Mouse (Mus musculus) cerebellum, postnatal 10 days (tissue): Measurements from ENCODE around the gene Eif2b3.

ENCODE experiments used
- DNase-seq, 2 experiments: peaks; one replicate each; pipeline ENCODE4 v3.0.0; 2021; ENCODE audit warnings: mixed read lengths in 2 of 2

Gene Eif2b3

GRCm38 (mm10) chr4:117095551-117096452 lies 76.6 kb downstream of the Eif2b3 start, which contains the start of gene Ptch2:
Ptch2 (plus strand) TSS chr4:117096075.
- DNase-seq, result peak; percentile 86 to 91

DNA sequence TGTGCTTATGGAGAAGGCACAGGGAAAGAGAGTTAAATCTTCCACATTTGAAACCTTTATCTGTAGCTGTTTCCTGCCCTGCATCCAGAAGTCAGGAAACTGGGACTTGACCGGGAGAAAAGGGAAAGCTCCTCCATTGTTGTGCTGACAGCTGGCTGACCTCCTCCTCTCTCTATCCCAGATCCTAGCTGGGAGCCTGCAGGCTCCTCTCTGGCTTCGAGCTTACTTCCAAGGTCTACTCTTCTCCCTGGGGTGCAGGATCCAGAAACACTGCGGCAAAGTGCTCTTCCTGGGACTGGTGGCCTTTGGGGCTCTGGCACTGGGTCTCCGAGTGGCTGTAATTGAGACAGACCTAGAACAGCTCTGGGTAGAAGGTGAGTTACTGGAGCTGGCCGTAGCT lies 77.5 kb downstream of the Eif2b3 start:
- DNase-seq, result peak in 1 of 2 experiments; percentile 46

DNA sequence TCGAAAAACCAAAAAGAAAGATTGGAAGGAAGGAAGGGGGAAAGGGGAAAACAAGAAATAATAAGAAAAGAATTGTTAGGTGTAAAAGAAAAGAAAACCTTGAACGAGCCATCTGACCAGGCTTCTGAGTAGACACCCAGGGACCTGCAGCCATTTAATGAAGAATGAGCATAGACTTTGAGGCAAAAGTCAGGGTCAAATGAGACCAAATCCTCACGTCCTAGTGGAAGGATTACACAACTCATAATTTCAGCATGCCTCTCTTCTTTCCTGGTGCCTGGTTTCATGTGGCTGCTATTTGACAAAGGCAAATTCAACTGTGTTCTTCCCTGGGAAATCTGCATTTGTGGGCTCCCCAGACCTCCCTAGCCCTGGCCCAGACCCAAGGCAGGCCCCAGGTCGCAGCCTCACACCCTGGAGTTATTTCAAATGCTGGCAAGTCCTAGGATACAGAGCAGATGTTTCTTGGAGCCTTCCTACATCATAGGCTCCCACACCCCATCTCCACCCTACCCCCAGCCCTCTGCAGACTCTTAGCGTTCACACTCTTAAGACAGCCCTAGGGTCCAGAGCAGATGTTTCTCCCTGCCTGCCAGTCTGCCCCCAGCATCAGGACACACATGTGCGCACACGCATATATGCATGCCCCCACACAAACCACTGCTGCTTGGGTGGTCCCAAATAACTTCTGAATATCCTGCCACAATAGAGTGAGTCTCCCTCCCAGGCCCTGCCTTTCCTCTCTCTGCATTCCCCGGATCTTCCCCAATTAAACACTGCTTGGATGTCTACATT lies 79.0 kb downstream of the Eif2b3 start:
- DNase-seq, result peak in 1 of 2 experiments; percentile 34

GRCm38 (mm10) chr4:117098764-117099036 lies 79.5 kb downstream of the Eif2b3 start:
- no peak for DNase-seq

- DNase-seq, result no peak
Observed at GRCm38 (mm10) chr4:117100036-117100435, 80.8 kb downstream of the Eif2b3 start.

DNA sequence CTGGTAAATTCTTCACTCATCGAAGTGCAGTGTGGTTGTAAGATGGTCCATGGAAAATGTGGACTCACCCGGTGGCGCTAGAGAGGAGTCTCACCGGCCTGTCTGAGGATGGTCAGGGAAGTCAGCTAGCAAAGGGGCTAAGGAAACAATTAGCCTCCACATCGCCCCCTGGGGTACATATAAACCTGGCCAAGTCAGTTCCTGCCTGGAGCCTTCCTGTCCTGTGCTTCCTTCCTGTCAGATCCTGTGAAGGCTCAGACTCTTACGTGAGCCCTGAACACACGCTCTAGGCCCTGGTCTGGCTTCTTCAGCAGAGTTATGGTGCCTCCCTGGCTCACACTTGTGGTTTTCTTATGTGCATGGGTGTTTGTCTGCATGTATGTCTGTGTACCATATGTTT lies 82.0 kb downstream of the Eif2b3 start:
- peak; percentile 68 to 74 for DNase-seq

GRCm38 (mm10) chr4:117104672-117105071 lies 85.5 kb downstream of the Eif2b3 start:
- no peak for DNase-seq

GRCm38 (mm10) chr4:117105127-117105526 lies 85.9 kb downstream of the Eif2b3 start:
- DNase-seq, result peak in 1 of 2 experiments; percentile 45

DNA sequence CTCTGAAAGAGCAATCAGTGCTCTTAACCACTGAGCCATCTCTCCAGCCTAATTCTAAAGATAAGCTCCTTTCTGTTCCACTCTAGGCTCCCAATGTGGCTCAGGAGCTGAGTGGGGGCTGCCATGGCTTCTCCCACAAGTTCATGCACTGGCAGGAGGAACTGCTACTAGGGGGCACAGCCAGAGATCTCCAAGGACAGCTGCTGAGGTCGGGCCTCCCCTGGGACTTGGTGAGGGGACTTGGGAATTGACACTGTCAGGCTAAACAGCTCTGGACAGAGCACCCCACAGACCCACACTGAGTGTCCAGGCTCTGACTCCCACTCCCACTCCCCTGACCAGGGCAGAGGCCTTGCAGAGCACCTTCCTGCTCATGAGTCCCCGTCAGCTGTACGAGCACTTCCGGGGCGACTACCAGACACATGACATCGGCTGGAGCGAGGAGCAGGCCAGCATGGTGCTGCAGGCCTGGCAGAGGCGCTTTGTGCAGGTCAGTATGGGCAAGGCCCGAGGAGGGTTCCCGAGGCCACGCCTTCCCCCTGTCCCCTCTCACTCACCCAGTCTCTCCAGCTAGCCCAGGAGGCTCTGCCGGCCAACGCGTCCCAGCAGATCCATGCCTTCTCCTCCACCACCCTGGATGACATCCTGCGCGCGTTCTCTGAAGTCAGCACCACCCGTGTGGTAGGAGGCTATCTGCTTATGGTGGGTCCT lies 88.8 kb downstream of the Eif2b3 start:
- no peak for DNase-seq

GRCm38 (mm10) chr4:117108524-117108849 lies 89.3 kb downstream of the Eif2b3 start:
- DNase-seq, result no peak

- no peak for DNase-seq
Observed at GRCm38 (mm10) chr4:117109330-117109729, 90.1 kb downstream of the Eif2b3 start.

- no peak for DNase-seq
Observed at GRCm38 (mm10) chr4:117110249-117110648, 91.0 kb downstream of the Eif2b3 start.

GRCm38 (mm10) chr4:117110985-117111384 lies 91.8 kb downstream of the Eif2b3 start:
- DNase-seq, result no peak

DNA sequence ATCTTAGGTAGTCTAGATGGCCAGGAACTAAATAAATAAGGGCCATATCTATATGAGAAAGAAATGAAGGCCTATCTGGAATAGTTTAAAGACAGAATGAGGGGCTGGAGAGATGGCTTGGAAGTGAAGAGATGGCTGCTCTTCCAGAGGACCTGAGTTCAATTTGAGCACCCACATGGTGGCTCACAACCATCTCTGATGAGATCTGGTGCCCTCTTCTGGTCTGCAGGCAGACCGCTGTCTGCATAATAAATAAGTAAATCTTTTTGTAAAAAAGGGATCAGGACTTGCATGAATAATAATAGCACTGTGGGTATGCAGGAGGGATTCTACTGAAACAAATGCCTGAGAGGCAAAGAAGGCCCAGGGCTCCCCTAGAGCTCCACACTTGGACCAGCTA lies 94.0 kb downstream of the Eif2b3 start:
- DNase-seq, result no peak

DNA sequence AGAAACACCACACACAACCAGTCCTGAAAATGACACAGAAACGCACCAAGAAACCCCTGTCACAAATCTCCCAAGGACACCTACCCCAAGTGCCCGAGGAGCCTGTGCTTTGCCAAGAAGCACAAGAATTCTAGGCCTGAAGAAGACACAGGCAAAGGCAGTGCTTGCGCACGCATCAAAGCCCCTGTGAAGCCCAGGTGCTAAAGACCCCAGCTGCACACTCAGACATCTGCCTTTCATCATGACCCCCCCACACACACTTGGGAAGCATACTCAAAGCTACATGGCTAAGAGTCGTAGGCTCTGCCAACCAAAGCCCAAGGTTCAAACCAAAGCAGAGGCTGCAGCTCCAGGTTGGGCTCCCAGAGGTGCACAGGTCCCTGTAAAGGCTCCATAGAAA lies 96.4 kb downstream of the Eif2b3 start:
- peak in 1 of 2 experiments; percentile 1 for DNase-seq

GRCm38 (mm10) chr4:117117931-117118330 lies 98.7 kb downstream of the Eif2b3 start:
- DNase-seq, result no peak

DNA sequence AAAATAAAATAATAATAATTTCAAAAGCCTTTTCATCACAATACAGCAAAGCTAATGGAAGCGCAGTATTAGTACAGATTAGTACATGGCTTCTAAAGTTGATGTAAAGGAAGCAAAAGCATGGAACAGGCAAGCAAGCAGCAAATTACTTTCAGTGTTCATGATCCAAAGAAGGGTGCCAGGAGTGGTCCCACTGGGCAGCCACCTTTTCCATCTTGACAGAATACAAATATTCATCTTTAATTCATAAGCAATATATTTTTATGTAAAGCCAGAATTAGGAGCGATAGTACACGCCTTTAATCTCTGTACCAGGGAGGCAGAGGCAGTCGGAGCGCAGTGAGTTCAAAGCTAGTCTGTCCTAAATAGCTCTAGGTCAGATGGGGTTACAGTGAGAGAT lies 100.4 kb downstream of the Eif2b3 start:
- DNase-seq, result peak in 1 of 2 experiments; percentile 32

DNA sequence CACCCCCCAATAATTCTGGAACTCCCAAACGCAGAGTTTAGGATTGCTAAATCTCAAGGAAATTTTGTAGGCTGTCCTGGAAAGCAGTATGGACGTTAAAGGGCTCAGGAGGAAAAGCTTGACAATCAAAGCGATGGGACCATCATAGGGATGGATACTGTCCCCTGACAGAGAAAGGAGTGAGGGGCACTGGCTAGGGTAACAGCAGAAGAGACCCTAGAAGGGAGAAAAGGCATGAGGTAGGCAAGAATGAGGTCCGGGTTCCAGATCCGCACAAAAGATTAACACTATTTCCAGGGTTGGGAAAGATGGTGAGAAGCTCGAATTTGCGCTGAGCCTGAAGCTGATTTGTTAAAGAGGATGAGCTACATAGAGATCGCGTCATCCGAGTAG lies 100.8 kb downstream of the Eif2b3 start:
- no peak for DNase-seq

DNA sequence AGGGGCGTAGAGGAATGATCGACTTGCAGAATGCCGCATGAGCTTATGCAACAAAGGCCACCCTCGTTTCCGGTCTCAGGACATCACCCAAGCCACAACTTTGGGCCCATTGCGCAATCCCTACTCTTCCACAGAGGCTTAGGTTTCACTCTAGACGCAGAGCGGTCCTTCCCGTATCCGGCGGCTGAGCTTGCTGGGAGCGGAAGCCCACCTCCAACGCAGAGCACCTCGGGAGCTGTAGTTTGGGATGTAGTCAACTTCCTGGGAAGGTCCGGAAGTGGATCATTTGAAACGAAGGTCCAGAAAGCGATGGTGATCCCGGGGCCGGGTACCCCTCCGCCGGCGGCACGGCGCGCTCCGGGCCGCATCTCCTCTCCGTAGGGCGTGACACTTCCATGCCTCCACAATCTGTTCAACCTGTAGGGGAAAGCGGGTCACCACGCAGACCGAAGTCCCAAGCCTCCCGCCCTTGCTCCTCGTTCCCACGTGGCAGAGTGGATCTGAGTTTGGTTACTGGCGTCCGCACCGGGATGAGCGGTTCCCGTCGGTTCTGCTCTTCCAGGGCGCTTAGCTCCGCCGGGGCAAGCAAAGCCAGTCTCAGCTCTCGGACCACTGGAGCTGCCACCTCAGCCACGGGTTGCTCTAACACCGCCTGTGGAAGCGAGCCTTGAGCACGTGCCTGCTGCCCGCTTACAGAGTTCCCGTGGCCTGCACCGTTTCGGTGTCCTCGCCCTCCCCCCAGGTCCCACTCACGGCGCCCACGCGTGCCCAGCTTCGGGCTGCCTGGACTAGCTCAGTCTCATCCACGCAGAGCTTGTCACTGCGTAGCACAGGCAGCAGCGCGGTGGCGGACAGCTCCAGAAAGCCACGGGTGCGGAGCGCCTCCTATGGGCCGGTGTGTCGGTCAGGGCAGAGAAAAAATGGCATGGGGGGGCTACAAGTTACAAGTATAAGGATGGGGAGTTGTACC lies 101.5 kb downstream of the Eif2b3 start:
- DNase-seq, result peak; percentile 92 to 94

- no peak for DNase-seq
Observed at GRCm38 (mm10) chr4:117122209-117122608, 103.0 kb downstream of the Eif2b3 start.

DNA sequence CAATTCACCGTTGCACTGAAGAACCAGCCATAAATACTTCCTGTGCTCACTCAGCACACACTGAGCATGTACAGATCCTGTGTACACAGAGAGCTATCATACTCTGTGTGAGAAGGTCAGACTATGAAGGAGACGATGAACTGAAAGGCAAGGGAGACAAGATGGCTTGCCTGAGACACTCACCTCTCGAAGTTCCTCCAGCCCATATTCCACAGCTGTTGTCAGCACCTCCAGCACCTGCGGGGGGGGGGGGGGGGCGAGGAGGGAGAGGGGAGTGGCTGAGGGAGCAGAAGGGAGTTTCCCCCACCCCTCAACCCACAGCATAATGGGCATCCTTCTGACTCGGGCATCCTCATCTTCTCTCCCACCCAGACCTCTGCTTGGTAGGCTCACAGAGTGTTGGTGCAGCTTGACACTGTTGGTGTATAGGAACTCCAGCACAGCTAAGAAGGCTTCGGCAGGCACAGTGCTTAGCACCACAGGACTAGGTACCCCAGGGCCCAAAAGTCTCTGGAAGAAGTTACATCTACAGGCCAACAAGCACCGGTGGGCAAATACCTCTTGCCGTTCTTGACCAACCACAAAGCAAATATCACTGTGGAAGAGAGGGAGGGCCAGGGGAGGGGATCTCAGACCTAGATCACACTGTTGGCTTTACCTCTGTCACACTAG lies 104.5 kb downstream of the Eif2b3 start:
- no peak for DNase-seq

- DNase-seq, result no peak
Observed at GRCm38 (mm10) chr4:117124218-117124517, 105.0 kb downstream of the Eif2b3 start.
